Mouse (Mus musculus) limb, embryonic 10.5 days (tissue): Measurements from ENCODE around the gene Mios. TPM values are rescaled to one million over a fixed set of nuclear protein-coding genes. Genes with fewer than 3 reads are reported as not detected.

ENCODE experiments used
- polyA plus RNA-seq: library from polyadenylated mRNA; unstranded; fragments of >200 nt; fragmentation: Nextera tagmentation; extraction: Ambion mirVana; gene quantifications from 2 replicates; pipeline ENCODE4 v1.2.1, GENCODE M21; 2016

Gene Mios
- polyA plus RNA-seq, 1 experiment from 2014 or later: 31.3 TPM

Other genes starting within 250 kb of the Mios start
- gene Col28a1, start 16.6 kb upstream of the Mios start, polyA plus RNA-seq: 0.08 and 0.15 TPM in 2 replicates
- 182 and 200 TPM in 2 replicates for gene Rpa3, start 50.0 kb downstream of the Mios start, polyA plus RNA-seq
- 14.4 and 15.3 TPM in 2 replicates for gene Umad1, start 50.1 kb downstream of the Mios start, polyA plus RNA-seq
- gene Gm45062, start 50.2 kb downstream of the Mios start, polyA plus RNA-seq: 9.8 and 16.2 TPM in 2 replicates